Mouse (Mus musculus): ENCODE results near the gene Gm17374. TPM values are rescaled to one million over a fixed set of nuclear protein-coding genes. Genes with fewer than 3 reads are reported as not detected.
"Not testable (repeated sequence)": the region's sequence is repeated elsewhere in the genome, so short reads cannot be mapped to it uniquely, and the experiment has no call there.

Gm17374 gene
- not detected in 2 replicates for polyA plus RNA-seq (2014; fragmentation: Nextera tagmentation; extraction: Ambion mirVana)

DNA sequence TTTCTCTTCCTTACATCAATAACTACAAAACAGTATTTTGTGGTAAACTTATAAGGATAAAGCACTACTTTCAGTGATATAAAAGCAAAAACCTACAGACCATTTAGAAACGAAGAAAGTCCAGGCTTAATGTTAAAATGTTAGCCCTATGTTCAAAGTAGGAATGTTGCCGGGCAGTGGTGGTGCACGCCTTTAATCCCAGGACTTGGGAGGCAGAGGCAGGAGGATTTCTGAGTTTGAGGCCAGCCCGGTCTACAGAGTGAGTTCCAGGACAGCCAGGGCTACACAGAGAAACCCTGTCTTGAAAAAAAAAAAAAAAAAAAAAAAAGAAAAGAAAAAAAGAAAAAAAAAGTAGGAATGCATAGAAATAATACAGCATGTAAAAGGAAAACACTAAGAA is at the start of gene Gm17374:
Gm17374 (plus strand) TSS at position 301 of the 400 bp plus-strand sequence.
- not testable (repeated sequence) for H3K27ac ChIP-seq (ENCODE audit: low read depth, low read length); H3K4me2 ChIP-seq (replicated peaks; ENCODE audit: low read depth, low read length); ATAC-seq (ENCODE audit: low FRiP score); H3K4me3 ChIP-seq (ENCODE audit: low read depth, low read length); H3K4me1 ChIP-seq (replicated peaks; ENCODE audit: control insufficient read depth, insufficient read depth, low read length); H3K9me3 ChIP-seq (ENCODE audit: control insufficient read depth, low read length); H3K36me3 ChIP-seq (ENCODE audit: control insufficient read depth, insufficient read depth, low read length); H3K27me3 ChIP-seq (ENCODE audit: control insufficient read depth, insufficient read depth, low read length); DNase-seq (ENCODE audit: low spot score); H3K9ac ChIP-seq (ENCODE audit: low read depth, low read length)
- WGBS: 91% methylated on average over 4 of the region's 4 CpGs

DNA sequence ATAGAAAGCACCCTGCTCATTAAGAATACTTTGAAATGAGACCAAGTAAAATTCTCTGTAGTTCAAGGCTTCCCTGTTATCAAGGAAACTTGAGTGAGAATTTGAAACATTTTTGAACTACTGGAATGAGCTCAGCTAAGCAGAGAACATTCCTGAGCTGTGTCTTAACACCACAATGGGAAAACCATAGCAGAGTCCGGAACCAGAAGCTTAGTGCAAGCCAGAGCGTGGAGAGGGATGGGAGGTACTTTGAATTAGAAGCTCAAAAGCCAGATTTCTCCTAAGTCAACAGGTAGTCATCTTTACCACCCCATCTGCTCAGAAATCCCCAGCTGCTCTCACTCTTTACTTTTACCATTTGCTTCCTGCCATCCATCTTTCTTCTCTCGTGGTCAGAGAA is 46.9 kb upstream of the Gm17374 start:
- Histone ChIP-seq H3K4me2 (replicated peaks; ENCODE audit: low read depth, low read length) (no peak overlapping the region), H3K4me3 (ENCODE audit: low read depth, low read length) (no peak overlapping the region), H3K9me3 (ENCODE audit: control insufficient read depth, low read length) (no peaks in the 10 kb centered on the region), H3K9ac (ENCODE audit: low read depth, low read length) (no peak overlapping the region), H3K36me3 (ENCODE audit: control insufficient read depth, insufficient read depth, low read length) (no peaks in the 10 kb centered on the region), H3K4me1 (replicated peaks; ENCODE audit: control insufficient read depth, insufficient read depth, low read length) (no peaks in the 10 kb centered on the region), H3K27me3 (ENCODE audit: control insufficient read depth, insufficient read depth, low read length) (no peaks in the 10 kb centered on the region), H3K27ac (ENCODE audit: low read depth, low read length) (no peak overlapping the region)
- 77% methylated on average over 3 of the region's 3 CpGs for WGBS
- ATAC-seq (ENCODE audit: low FRiP score): no peak
- DNase-seq (ENCODE audit: low spot score): no peak

DNA sequence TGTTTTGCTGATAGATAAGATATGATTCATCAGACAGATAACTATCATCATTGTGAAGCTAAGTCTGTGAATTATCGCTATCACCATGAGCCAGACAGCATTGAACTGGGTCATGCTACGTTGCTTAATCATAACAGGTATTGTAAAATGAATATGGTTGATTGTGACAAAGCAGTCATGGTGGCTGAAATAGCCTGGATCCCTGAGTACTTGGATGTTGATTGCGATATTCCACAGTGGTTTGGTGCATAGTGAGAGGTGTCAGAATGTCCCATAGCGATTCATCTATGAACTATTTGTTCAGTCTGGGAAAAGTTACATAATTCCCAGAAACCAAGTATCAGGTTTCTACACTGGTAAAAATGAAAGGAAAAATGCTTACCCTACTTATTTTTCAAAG is 44.2 kb upstream of the Gm17374 start:
- DNase-seq (ENCODE audit: low spot score) (no peak), ATAC-seq (ENCODE audit: low FRiP score) (no peak)
- no peak overlapping the region for H3K4me3 ChIP-seq (ENCODE audit: low read depth, low read length)
- 90% methylated on average over 4 of the region's 4 CpGs for WGBS
- H3K9ac ChIP-seq (ENCODE audit: low read depth, low read length): no peak overlapping the region
- no peak overlapping the region for H3K27ac ChIP-seq (ENCODE audit: low read depth, low read length)
- no peaks in the 10 kb centered on the region for H3K4me1 ChIP-seq (replicated peaks; ENCODE audit: control insufficient read depth, insufficient read depth, low read length)
- H3K27me3 ChIP-seq (ENCODE audit: control insufficient read depth, insufficient read depth, low read length): no peaks in the 10 kb centered on the region
- H3K9me3 ChIP-seq (ENCODE audit: control insufficient read depth, low read length): no peaks in the 10 kb centered on the region
- H3K36me3 ChIP-seq (ENCODE audit: control insufficient read depth, insufficient read depth, low read length): no peaks in the 10 kb centered on the region
- H3K4me2 ChIP-seq (replicated peaks; ENCODE audit: low read depth, low read length): no peak overlapping the region

DNA sequence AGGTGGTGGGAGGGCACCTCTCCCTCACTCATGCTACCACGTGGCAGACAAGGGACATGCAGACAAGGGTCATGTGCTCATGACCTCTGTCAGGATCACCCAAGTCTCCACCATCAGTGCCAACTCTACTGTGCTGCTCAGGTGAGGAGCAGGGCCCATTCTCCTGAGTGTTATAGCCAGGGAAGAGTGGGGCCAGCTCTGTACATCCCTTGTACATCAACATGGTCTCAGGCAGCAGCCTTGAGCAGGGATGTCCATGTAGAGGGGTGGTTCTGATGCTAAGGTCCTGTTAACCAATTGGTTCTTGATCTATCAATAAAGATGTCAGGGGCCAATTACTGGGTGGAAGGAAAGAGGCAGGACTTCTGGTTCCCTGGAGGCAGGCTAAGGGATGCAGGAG is 42.9 kb upstream of the Gm17374 start:
- Histone ChIP-seq H3K4me3 (ENCODE audit: low read depth, low read length) (no peak overlapping the region), H3K4me2 (replicated peaks; ENCODE audit: low read depth, low read length) (no peak overlapping the region), H3K27me3 (ENCODE audit: control insufficient read depth, insufficient read depth, low read length) (no peaks in the 10 kb centered on the region), H3K4me1 (replicated peaks; ENCODE audit: control insufficient read depth, insufficient read depth, low read length) (no peaks in the 10 kb centered on the region), H3K9me3 (ENCODE audit: control insufficient read depth, low read length) (no peaks in the 10 kb centered on the region), H3K27ac (ENCODE audit: low read depth, low read length) (no peak overlapping the region), H3K9ac (ENCODE audit: low read depth, low read length) (no peak overlapping the region), H3K36me3 (ENCODE audit: control insufficient read depth, insufficient read depth, low read length) (no peaks in the 10 kb centered on the region)
- ATAC-seq (ENCODE audit: low FRiP score) (no peak), DNase-seq (ENCODE audit: low spot score) (no peak)
- 48% methylated on average over 1 of the region's 1 CpGs for WGBS

DNA sequence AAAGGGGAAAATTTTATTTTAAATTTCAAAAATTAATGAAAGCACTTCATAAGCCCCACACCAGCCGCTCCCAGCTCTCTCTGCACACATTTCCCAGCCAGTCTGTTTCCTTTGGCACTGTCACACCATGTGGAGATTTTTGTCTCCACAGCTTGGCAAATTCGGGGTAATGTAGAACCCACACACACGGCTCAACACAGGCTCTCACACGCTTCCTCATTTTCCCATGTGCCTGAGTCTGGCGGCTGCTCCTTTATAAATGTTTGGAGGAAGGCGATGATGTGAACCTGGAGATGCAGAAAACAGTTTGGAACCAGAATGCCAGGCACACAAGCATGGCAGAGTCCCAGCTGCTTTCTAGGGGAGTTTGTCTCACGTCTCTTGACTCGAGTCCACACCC is 38.0 kb upstream of the Gm17374 start:
- 92% methylated on average over 8 of the region's 8 CpGs for WGBS
- H3K27me3 ChIP-seq (ENCODE audit: control insufficient read depth, insufficient read depth, low read length): no peaks in the 10 kb centered on the region
- DNase-seq (ENCODE audit: low spot score) (no peak), ATAC-seq (ENCODE audit: low FRiP score) (no peak)
- no peak overlapping the region for H3K4me3 ChIP-seq (ENCODE audit: low read depth, low read length)
- no peak overlapping the region for H3K27ac ChIP-seq (ENCODE audit: low read depth, low read length)
- H3K4me2 ChIP-seq (replicated peaks; ENCODE audit: low read depth, low read length): no peak overlapping the region
- no peak overlapping the region for H3K9ac ChIP-seq (ENCODE audit: low read depth, low read length)
- H3K9me3 ChIP-seq (ENCODE audit: control insufficient read depth, low read length): no peaks in the 10 kb centered on the region
- no peaks in the 10 kb centered on the region for H3K4me1 ChIP-seq (replicated peaks; ENCODE audit: control insufficient read depth, insufficient read depth, low read length)
- no peaks in the 10 kb centered on the region for H3K36me3 ChIP-seq (ENCODE audit: control insufficient read depth, insufficient read depth, low read length)

DNA sequence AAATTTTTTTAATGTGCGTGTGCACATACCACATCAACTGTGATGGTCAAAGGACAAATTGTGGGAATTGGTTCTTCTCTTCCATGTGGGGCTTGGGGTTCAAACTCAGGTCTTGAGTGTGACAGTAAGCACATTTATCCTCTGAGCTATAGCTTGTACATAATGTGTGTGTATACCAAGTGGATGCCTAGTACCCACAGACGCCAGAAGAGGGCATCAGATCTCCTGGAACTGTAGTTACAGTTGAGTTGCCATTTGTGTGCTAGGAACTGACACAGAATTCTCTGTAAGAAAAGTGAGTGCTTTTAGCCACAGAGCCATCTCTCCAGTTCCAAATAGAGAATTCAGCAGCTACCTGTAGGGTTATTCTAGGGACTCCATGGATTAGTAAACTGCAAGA is 26.3 kb upstream of the Gm17374 start:
- DNase-seq (ENCODE audit: low spot score): no peak
- no peaks in the 10 kb centered on the region for H3K27me3 ChIP-seq (ENCODE audit: control insufficient read depth, insufficient read depth, low read length)
- H3K9ac ChIP-seq (ENCODE audit: low read depth, low read length): no peak overlapping the region
- no peak overlapping the region for H3K27ac ChIP-seq (ENCODE audit: low read depth, low read length)
- ATAC-seq (ENCODE audit: low FRiP score): no peak
- no peaks in the 10 kb centered on the region for H3K4me1 ChIP-seq (replicated peaks; ENCODE audit: control insufficient read depth, insufficient read depth, low read length)
- H3K9me3 ChIP-seq (ENCODE audit: control insufficient read depth, low read length): no peaks in the 10 kb centered on the region
- H3K4me3 ChIP-seq (ENCODE audit: low read depth, low read length): no peak overlapping the region
- WGBS: 86% methylated on average over 2 of the region's 2 CpGs
- H3K4me2 ChIP-seq (replicated peaks; ENCODE audit: low read depth, low read length): no peak overlapping the region
- no peaks in the 10 kb centered on the region for H3K36me3 ChIP-seq (ENCODE audit: control insufficient read depth, insufficient read depth, low read length)

DNA sequence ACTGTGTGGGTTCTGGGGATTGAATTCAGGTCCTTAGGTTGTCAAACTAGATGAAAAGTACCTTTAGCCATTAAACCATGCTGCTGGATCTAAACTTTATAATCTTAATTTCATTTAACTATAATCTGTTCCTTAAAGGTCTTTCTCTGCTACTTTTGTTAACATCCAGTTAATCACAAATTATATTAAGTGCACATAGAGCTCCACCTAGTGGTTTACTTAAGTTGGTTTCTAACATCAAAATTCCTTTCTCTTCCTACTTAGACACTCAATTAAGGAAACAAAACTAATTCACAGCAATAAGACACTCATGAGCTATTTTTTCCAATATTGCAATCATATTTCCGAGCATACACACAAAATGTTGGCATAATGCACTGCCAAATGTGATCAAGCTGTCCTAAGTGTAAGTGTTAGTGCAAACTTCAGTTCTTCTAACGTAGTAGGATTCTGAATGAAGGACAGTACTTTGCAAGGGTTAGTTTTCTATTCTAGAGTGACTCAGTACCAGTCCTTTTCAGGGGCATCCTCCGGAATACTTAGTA is 7.4 kb downstream of the Gm17374 start:
- Histone ChIP-seq H3K36me3 (ENCODE audit: control insufficient read depth, insufficient read depth, low read length) (no peaks in the 10 kb centered on the region), H3K27me3 (ENCODE audit: control insufficient read depth, insufficient read depth, low read length) (no peaks in the 10 kb centered on the region), H3K4me2 (replicated peaks; ENCODE audit: low read depth, low read length) (no peak overlapping the region), H3K4me3 (ENCODE audit: low read depth, low read length) (no peak overlapping the region), H3K27ac (ENCODE audit: low read depth, low read length) (no peak overlapping the region), H3K9ac (ENCODE audit: low read depth, low read length) (no peak overlapping the region), H3K4me1 (replicated peaks; ENCODE audit: control insufficient read depth, insufficient read depth, low read length) (no peaks in the 10 kb centered on the region), H3K9me3 (ENCODE audit: control insufficient read depth, low read length) (no peaks in the 10 kb centered on the region)
- peak; percentile 26 for DNase-seq (ENCODE audit: low spot score)
- 77% methylated on average over 3 of the region's 3 CpGs for WGBS
- ATAC-seq (ENCODE audit: low FRiP score): no peak

DNA sequence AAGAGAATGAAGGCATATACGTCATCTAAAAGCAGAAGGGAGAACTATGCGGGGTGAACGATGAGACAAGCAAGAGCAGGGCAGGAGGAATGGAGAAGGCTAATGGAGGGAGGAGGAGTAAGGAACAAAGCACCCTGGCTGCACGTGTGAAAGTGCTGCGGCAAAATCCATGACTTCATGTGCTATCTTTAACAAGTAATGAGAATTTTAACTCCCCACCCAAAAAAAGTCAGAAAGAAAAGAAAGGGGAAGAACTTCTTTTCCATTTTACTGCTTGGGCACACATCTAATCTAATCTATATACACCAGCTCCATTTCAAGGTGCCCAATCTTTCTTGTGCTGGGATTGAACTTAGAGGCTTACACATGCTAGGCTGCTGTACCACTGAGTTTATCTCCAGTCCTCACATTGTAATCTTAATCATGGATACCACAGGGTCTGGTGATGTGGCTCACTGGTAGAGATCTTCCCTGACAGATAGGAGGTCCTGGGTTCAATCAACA is 11.6 kb downstream of the Gm17374 start:
- H3K4me3 ChIP-seq (ENCODE audit: low read depth, low read length): no peak overlapping the region
- no peak overlapping the region for H3K9ac ChIP-seq (ENCODE audit: low read depth, low read length)
- H3K9me3 ChIP-seq (ENCODE audit: control insufficient read depth, low read length): no peaks in the 10 kb centered on the region
- no peak for ATAC-seq (ENCODE audit: low FRiP score)
- H3K27ac ChIP-seq (ENCODE audit: low read depth, low read length): no peak overlapping the region
- no peaks in the 10 kb centered on the region for H3K36me3 ChIP-seq (ENCODE audit: control insufficient read depth, insufficient read depth, low read length)
- no peak for DNase-seq (ENCODE audit: low spot score)
- WGBS: 91% methylated on average over 5 of the region's 5 CpGs
- no peaks in the 10 kb centered on the region for H3K4me1 ChIP-seq (replicated peaks; ENCODE audit: control insufficient read depth, insufficient read depth, low read length)
- H3K4me2 ChIP-seq (replicated peaks; ENCODE audit: low read depth, low read length): no peak overlapping the region
- H3K27me3 ChIP-seq (ENCODE audit: control insufficient read depth, insufficient read depth, low read length): no peaks in the 10 kb centered on the region

DNA sequence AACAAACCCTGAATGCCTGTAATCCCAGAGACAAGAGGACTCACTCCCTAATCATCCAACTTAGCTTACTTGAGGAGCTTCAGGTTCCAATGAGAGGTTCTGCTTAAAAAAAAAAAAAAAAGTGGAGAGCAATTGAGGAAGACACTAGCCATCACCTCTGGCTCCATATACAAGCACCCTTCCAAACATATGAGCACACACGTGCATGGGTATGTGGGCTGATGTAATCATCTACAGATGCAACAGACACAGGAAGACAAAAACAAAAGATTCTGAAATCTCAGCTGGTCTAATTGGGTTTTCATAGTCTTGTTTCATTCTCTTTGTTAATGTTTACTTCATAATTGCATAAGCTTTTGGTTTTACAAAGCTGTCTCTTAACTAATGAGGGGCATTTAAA is 17.2 kb downstream of the Gm17374 start:
- H3K4me3 ChIP-seq (ENCODE audit: low read depth, low read length): no peak overlapping the region
- H3K9ac ChIP-seq (ENCODE audit: low read depth, low read length): no peak overlapping the region
- no peak overlapping the region for H3K27ac ChIP-seq (ENCODE audit: low read depth, low read length)
- ATAC-seq (ENCODE audit: low FRiP score) (no peak), DNase-seq (ENCODE audit: low spot score) (no peak)
- no peaks in the 10 kb centered on the region for H3K36me3 ChIP-seq (ENCODE audit: control insufficient read depth, insufficient read depth, low read length)
- 91% methylated on average over 1 of the region's 1 CpGs for WGBS
- H3K27me3 ChIP-seq (ENCODE audit: control insufficient read depth, insufficient read depth, low read length): no peaks in the 10 kb centered on the region
- H3K4me1 ChIP-seq (replicated peaks; ENCODE audit: control insufficient read depth, insufficient read depth, low read length): peaks cover 2% of the 10 kb centered on the region; the same call in 1 of the 2 replicates
- no peak overlapping the region for H3K4me2 ChIP-seq (replicated peaks; ENCODE audit: low read depth, low read length)
- H3K9me3 ChIP-seq (ENCODE audit: control insufficient read depth, low read length): no peaks in the 10 kb centered on the region
